Mouse (Mus musculus) gastrocnemius, postnatal 14 days (tissue): Measurements from ENCODE around the gene Dstyk. TPM values are rescaled to one million over a fixed set of nuclear protein-coding genes. Genes with fewer than 3 reads are reported as not detected.

Source experiments
- DNase-seq: peaks from one replicate; pipeline ENCODE4 v3.0.0; 2021; ENCODE audit warnings: mixed read lengths
- intact Hi-C: fragments of 180-260 bp; cut with DNase I; formaldehyde crosslinking; loops from one replicate; pipeline ENCODE4 v1.15.1; 2025; ENCODE audit warnings: low total_unique reads
- long read RNA-seq, 2 experiments: library from polyadenylated mRNA; stranded (forward); transcript quantifications; one replicate each; pipeline ENCODE4 v2.0.0; 2021
- total RNA-seq, 2 experiments: library from RNA; stranded (reverse); gene quantifications; 2 replicates each; pipeline ENCODE4 v1.2.3; 2021

Dstyk gene
- total RNA-seq: 10 to 100 TPM; 12.2 to 13.8 TPM
- long read RNA-seq, experiment 1, full-length matches to known transcripts: 2 of 4 reads
- long read RNA-seq, experiment 1, partial matches to known transcripts: 0 of 4 reads
- long read RNA-seq, experiment 1, other reads (novel, unspliced or antisense): 2 of 4 reads
- long read RNA-seq, experiment 2, full-length matches to known transcripts: 8 of 16 reads
- long read RNA-seq, experiment 2, partial matches to known transcripts: 0 of 16 reads
- long read RNA-seq, experiment 2, other reads (novel, unspliced or antisense): 8 of 16 reads

DNA sequence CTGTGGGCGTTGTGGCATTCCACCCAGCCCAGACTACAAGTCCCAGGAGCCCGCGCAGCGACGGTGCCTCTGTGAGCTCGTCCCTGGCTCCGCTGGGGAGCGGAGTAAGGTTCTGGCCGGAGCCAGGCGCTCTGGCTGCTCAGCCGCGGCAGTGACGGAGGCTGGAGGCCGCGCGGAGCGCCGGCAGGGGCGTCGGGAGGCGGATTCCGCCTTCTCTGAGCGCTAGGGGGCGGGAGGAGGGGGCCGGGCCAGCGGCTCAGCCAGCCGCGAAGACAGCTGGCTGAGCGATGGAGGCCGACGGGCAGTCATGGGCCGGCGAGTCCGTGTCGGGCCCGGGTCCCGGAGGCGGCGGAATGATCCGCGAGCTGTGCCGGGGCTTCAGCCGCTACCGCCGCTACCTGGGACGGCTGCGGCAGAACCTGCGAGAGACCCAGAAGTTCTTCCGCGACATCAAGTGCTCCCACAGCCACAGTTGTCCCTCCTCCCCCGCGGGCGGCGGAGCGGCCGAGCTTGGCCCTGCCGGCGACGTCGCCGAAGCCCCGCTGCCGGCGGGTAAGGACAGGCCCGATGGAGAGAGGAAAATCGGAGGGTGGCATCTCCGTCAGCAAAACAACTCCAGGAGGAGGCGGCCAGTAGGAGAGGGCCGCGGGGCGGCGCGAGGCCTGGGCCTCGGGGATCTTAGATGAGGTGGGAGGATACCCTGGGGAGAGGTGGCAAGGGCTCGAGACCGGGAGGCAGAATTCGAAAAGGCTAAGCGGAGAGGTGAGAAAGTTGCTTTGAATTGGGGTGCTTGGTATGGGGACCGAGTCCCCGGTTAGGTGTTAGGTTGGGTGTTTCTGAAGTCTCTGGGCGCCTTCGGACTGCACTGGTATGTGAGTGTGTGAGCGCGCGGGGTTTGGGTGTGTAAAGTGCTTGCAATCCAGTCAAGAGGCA is at the start of gene Dstyk:
Gene Dstyk (plus strand): TSS at position 237 of the 933 bp plus-strand sequence.
- intact Hi-C loops: no loop called here

DNA sequence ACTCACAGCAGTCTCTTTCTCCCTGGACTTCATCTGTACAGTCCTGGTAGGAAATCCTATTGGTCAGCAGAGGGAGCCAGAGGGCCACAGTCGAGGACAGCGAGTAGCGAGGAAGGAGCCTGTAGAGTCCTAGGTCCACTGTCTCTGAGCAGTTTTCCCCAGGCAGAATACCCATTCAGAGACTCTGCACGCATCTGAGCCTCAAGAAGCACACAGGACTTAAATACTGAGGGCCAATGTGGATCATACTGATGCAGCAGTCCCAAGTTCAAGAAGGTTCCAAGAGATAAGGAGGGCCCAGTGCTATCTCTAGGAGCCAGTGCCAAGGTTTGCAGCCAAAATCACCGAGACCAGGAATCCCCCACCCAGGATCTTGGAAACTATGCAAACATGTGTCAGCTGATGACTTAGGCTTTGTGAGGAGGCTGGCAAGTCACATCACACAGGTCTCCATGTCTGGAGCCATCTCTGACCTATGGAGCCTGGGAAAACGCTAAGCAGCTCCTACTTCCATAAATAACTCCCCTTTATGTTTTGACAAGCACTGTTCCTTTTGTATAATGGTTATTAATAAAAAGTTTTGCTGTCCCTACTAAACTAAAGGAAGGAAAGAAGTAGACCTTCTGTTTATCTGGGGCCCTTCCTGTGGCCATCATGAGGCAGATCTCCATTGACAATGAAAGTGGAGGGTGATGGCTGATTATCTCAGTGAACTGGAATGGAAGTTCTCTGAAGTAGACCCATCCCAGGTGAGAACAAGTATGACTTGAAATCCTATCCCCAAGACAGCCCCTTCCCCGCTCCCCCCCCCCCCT is 49.5 kb upstream of the Dstyk start:
- intact Hi-C loops: loop anchor here (5.0 kb wide), 1 partner anchor 99 kb away; no protein-coding TSS in a partner anchor
- peak; percentile 83 for DNase-seq

More for the DNA sequence above, at the start of gene Dstyk:
- DNase-seq: peak; percentile 96

- peak; percentile 42 for DNase-seq
- intact Hi-C loops: no loop called here
These were observed 46.6 kb upstream of the Dstyk start for GRCm38 (mm10) chr1:132370681-132371173.

DNA sequence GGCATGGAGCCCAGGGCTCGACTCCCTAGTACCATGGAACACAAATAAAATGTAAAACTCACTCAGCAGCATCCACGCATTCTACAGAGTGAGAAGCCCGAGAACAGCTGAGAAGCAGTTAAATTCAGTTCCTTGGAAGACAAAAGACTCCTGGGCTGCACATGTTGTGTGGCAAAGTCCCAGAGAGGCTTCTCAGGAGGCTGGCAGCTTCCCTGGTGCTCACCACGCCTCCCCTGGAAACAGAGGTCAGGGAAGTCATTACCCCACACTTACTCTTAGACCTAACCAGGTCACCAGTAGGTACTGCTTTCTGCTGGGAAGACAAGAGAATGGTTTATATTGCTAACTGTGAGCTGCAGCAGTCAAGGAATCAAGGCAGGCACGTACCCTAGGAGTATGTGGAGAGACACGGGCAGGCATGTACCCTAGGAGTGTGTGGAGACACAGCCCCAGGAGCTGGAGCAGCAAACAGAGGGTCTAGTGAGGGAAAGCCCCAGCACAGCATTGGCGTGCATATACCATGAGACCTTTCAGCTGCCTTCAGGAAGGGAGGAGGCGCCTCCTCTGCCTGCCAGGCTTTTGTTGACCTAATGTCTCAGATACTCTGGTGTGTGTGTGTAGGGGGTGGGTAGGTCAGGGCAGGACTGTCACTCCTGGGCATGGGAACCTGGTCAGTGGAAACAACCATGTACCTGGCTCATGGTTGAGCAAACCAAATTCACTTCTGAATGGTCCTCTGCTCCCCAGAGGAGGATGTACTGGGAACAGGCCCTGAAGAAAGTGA is 45.9 kb upstream of the Dstyk start:
- DNase-seq: no peak
- intact Hi-C loops: no loop called here

- DNase-seq: no peak
- intact Hi-C loops: no loop called here
These were observed 45.0 kb upstream of the Dstyk start for GRCm38 (mm10) chr1:132372354-132372753.

- intact Hi-C loops: no loop called here
- DNase-seq: no peak
These were observed 44.3 kb upstream of the Dstyk start for GRCm38 (mm10) chr1:132372896-132373534.

DNA sequence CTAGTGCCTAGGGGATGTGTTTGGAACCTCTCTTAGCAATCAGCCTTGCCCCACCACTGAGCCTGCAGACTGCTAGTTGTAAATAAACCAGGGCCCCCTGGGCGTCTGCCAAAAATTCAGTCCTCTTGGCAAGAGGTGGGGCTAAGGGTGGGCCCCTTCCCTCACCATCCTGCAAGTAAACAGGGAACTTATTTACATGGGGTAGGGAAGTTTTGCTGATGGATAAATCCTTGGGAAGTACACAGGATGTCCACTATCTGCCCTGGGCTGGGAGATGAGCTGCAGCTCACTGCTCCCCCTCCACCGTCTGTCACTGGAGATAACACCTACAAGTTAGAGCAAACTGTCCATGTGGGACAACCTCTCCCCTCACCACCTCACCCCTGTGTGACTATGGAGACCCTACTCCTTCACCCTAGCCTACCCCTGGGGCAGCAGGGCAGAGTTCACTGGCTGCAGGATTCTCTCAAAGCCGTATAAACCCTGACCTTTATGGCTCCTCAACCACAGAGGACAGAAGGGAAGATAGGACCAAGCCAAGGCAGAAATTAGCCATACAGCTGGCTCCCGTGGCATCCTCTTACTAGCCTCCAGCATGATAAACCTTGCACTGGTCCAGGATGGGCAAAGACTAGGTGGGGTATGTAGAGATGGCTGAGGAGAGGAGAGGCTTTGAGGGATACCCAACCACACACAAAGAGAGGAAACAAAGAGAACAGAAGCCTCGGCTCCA is 43.0 kb upstream of the Dstyk start:
- intact Hi-C loops: no loop called here
- peak; percentile 42 for DNase-seq

DNA sequence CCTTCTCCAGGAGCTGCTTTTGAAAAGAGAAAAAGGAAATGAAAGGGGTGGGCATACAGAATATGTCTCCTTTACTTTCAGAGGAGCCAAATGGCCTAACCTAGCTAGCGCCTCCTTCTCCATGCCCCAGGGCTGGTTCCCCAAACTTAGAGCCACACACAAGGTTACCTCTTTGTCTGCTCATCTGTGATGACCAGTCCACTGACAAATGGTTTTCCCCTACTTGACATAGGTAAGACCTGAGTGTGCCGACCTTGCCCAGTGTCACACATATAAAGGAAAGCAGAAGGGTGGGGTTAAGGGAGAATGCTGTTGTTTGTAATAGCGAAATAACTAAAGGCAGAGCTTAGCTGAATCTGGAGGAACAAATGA is 42.5 kb upstream of the Dstyk start:
- intact Hi-C loops: no loop called here

GRCm38 (mm10) chr1:132375256-132375655 is 42.1 kb upstream of the Dstyk start:
- intact Hi-C loops: no loop called here
- DNase-seq: no peak

More for the DNA sequence above, 42.5 kb upstream of the Dstyk start:
- DNase-seq: no peak

- DNase-seq: no peak
These were observed 40.9 kb upstream of the Dstyk start for GRCm38 (mm10) chr1:132376211-132377054.

GRCm38 (mm10) chr1:132377055-132377365 is 40.3 kb upstream of the Dstyk start:
- intact Hi-C loops: no loop called here
- DNase-seq: no peak

More at GRCm38 (mm10) chr1:132376211-132377054, 40.9 kb upstream of the Dstyk start:
- intact Hi-C loops: no loop called here

DNA sequence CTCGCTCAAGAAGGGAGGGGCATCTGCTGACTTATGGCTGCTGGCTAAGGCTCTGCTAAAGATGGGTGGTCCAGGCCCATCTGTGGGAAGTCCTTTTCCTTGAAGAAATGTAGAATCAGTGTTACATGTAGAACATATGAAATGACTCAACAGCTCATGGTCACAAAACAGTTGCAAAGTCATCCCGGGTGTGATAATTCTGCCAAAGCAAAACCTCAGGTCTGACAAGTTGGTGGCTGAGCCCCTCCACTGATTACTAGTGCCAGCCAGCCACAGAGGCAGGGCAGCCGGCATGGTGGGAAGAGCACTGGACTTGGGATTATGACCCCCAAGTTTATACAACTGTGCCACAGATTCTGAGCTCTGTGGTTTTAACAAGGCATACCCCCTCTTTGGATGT is 39.5 kb upstream of the Dstyk start:
- intact Hi-C loops: no loop called here
- peak; percentile 1 for DNase-seq

DNA sequence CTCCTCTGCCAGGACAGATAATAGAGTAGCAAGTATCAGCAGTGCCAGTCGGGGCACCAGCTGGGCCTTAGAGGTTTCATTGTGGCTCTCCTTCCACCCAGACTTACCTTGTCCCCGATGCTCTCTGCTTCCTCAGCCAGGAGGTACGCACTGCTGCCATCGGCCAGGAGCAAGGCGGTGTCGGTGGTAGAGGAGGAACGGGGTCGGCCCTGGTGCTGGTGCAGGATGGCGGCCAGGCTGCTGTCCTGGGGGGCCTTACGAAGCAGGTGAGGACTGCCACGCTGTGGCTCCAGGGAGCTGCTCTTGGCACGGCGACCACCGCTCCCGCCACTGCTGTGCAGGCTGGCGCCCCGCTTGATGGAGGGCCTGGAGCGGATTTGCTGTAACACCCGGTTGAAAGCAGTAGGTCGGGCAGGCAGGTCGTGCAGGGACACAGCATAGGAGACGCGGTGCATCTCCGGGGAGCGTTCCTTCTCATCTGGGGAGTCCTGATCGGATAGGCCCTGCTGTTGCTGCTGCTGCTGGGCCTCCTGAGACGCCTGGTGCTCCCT is 36.7 kb upstream of the Dstyk start:
- intact Hi-C loops: no loop called here
- DNase-seq: peak; percentile 14

GRCm38 (mm10) chr1:132381929-132382328 is 35.4 kb upstream of the Dstyk start:
- intact Hi-C loops: no loop called here

GRCm38 (mm10) chr1:132384001-132384554 is 33.3 kb upstream of the Dstyk start:
- peak; percentile 39 for DNase-seq
- intact Hi-C loops: no loop called here

More at GRCm38 (mm10) chr1:132381929-132382328, 35.4 kb upstream of the Dstyk start:
- DNase-seq: peak; percentile 8

DNA sequence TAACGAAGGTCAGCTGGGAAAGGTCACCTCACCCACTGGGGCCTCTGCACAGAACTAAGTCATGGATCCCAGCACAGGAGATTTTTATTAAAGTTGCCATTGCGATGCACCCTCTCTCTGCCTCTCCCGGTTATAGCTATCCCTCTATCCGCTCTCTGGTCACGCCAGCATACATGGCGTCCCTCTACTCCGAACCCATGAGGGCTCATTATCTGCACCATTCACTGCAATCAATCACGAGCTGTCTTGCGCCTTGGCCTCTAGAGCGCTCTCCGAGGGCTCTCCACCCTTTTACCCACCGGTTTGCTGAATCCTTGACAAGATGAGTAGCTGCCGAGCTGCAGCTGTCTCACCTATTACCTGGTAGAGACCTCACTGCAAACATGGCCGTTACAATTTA is 32.1 kb upstream of the Dstyk start:
- intact Hi-C loops: no loop called here

More for the DNA sequence above, 32.1 kb upstream of the Dstyk start:
- DNase-seq: no peak
